Mouse (Mus musculus): ENCODE measurements at regions not wholly inside any gene's neighbourhood (a gene's known extent, or its start where the extent isn't known, plus 50 kb on each side); places are given as distances from the start of the nearest gene placed in this dataset.

DNA sequence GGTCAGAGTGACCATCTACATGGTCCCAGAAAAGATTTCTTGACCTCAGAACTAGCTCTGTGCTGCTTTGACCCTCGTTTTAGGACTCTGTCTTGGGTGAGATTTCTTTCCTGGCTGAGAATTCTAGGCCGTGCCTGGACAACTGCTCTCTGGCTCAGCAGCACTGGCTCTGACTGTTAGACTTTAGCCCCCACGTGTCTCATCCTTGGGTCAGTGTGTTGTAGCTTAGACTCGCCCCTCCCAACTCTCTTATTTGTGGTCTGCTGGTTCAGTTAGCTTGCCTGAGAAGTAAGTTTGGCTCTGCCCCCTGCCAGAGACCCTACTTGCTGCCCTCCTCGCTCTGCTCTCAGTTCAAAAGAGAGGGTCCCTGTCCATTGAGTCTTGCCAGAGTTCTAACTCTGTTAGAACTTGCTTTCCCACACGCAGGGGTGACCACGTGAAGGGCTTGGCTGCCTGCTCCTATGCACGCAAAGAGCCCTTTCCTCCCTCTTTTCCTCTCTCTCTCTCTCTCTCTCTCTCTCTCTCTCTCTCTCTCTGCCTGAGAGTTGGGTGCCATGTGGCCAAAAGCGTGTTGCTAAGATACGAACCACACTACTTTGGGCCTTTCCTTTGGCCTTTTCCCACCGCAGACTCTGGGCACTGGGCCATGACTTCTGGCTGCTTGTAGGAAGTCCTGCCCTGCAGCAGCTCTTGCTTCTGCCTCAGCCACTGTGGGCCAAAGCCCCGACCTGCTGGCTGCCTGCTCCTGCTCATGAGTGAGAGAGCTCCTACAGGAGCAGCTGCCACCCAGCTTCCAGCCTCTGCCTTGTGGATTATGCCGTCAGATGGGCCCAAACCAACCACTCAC is 344.2 kb upstream of the Amot start:
- peak; percentile 14 to 40 for DNase-seq
- intact Hi-C loops (cut with DNase I) = no loop called here

DNA sequence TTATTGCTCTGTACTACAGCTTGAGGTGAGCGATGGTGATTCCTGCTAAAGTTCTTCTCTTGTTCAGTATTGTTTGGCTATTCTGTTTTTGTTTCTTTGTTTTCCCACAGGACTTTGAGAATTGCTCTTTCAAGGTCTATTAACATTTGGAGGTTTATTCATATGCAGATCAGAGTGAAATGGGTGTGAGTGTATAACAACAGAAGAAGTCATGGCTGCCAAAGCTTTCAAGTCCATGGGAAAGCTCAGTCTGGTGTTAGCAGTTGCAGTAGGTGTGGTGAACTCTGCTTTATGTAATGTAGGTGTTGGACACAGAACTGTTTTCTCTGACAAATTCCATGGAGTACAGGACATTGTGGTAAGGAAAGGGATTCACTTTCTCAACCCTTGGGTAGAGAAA is 328.1 kb upstream of the Amot start:
- intact Hi-C loops (cut with DNase I) = no loop called here
- DNase-seq = no peak

DNA sequence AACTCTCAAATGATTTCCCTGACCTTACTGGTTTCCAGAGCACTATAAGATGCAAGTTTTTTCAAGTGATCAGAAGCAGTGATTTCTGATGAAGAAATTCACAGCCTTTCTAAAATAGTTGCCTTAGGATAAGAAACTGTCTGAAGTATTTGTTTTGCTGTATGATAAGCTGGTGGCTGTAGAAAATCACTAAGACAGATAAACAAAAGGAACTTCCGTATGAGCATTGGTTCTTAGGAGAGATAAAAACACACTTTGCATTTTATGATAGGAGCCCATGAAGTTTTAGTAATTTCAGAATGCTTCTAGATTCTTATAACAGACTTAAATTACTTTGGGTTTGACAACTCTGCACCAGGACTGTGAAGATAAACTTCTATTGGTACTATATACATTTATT is 308.0 kb upstream of the Amot start:
- DNase-seq = no peak

More for the DNA sequence above, 308.0 kb upstream of the Amot start:
- intact Hi-C loops (cut with DNase I) = no loop called here
